Mouse (Mus musculus): Measurements from ENCODE around the gene Fgf12. TPM values are rescaled to one million over a fixed set of nuclear protein-coding genes. Genes with fewer than 3 reads are reported as not detected.
A peak's percentile ranks its signal among the peaks of the same experiment; 100 is the strongest.

Fgf12 gene
- polyA plus RNA-seq, 1 experiment from 2014 or later: 0.72 TPM

DNA sequence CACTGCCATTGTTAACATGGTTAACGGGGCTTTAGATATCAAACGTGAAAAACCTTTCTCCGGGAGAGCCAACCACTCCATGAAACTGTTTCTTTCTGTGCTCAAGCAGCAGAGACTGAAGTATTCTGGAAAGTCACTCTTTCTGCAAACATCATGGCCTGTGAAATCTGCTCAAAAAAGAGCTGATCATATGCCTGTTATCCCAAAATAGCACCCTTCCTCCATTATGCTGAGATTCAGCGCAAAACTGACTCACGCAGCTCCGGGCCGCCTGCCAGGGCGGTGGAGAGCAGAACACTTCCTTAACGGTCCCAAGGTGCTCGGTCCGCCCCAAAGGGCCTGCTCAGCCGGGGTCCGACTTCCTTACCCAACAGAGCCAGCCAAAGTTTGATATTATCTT is 156.8 kb downstream of the Fgf12 start:
- H3K4me2 ChIP-seq (replicated peaks): no peak overlapping the region
- H3K4me3 ChIP-seq (replicated peaks): no peak overlapping the region
- WGBS: 88% methylated on average over 13 of the region's 13 CpGs
- H3K4me1 ChIP-seq (replicated peaks): no peaks in the 10 kb centered on the region
- no peak overlapping the region for H3K9ac ChIP-seq
- no peak overlapping the region for H3K27ac ChIP-seq
- ATAC-seq: no peak
- H3K36me3 ChIP-seq: no peaks in the 10 kb centered on the region
- no peaks in the 10 kb centered on the region for H3K27me3 ChIP-seq (replicated peaks)
- H3K9me3 ChIP-seq: no peaks in the 10 kb centered on the region

GRCm38 (mm10) chr16:28593075-28593915 is 159.6 kb downstream of the Fgf12 start:
- H3K9ac ChIP-seq: no peak overlapping the region
- H3K36me3 ChIP-seq: no peaks in the 10 kb centered on the region
- H3K27me3 ChIP-seq (replicated peaks): no peaks in the 10 kb centered on the region
- peak; percentile 59; the same call in 1 of the 2 replicates for ATAC-seq
- 25% methylated on average over 26 of the region's 26 CpGs for WGBS
- H3K4me3 ChIP-seq (replicated peaks): peak overlapping the region; percentile 20; the same call in 1 of the 2 replicates
- no peaks in the 10 kb centered on the region for H3K9me3 ChIP-seq
- H3K27ac ChIP-seq: no peak overlapping the region
- H3K4me1 ChIP-seq (replicated peaks): no peaks in the 10 kb centered on the region
- H3K4me2 ChIP-seq (replicated peaks): peak overlapping the region; percentile 61

DNA sequence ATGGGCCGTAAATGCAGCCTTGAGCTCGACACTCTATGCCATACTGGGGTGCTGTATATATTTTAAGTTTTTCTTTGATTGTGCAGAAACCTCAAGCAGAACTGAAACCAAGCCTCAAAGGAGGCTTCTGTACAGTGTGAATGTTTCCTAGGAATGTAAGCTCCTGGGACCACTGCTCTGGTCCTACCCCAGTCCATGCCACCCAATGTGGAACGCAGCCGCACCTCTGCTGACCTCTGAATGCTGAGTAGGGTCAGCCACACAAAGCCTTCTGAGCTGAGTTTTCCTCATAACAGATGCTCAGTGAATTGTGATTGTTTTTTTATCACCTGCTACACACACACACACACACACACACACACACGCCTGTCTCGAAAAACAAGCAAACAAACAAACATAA is 160.4 kb downstream of the Fgf12 start:
- no peaks in the 10 kb centered on the region for H3K27me3 ChIP-seq (replicated peaks)
- H3K9me3 ChIP-seq: no peaks in the 10 kb centered on the region
- no peak overlapping the region for H3K4me3 ChIP-seq (replicated peaks)
- no peak overlapping the region for H3K27ac ChIP-seq
- 88% methylated on average over 6 of the region's 6 CpGs for WGBS
- H3K36me3 ChIP-seq: no peaks in the 10 kb centered on the region
- no peak for ATAC-seq
- no peak overlapping the region for H3K4me2 ChIP-seq (replicated peaks)
- H3K9ac ChIP-seq: no peak overlapping the region
- no peaks in the 10 kb centered on the region for H3K4me1 ChIP-seq (replicated peaks)

DNA sequence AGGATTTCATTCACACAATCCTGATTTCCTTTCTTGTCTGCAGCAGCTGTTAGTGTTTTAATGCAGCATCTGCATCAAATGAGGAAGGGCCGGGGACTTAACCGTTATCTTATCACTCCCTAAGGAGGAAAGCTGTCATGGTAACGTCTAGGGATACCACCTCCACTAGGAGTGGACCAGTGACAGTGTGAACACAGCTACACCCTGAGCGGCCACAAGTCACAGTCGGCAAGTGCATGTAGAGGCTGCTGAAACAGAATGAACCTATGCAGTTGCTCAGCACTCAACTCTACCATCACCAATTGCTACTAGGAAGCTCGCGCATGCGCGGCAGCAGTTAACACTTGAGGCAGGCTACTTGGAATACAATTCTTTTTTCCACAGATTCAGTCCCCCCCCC is 161.3 kb downstream of the Fgf12 start:
- Histone ChIP-seq H3K4me2 (replicated peaks) (no peak overlapping the region), H3K4me3 (replicated peaks) (no peak overlapping the region), H3K4me1 (replicated peaks) (no peaks in the 10 kb centered on the region), H3K27me3 (replicated peaks) (no peaks in the 10 kb centered on the region), H3K27ac (no peak overlapping the region), H3K36me3 (no peaks in the 10 kb centered on the region), H3K9me3 (no peaks in the 10 kb centered on the region), H3K9ac (no peak overlapping the region)
- no peak for ATAC-seq
- WGBS: 66% methylated on average over 9 of the region's 9 CpGs

GRCm38 (mm10) chr16:28572212-28572611 is 180.7 kb downstream of the Fgf12 start:
- no peak overlapping the region for H3K4me2 ChIP-seq (replicated peaks)
- no peaks in the 10 kb centered on the region for H3K36me3 ChIP-seq
- H3K4me1 ChIP-seq (replicated peaks): no peaks in the 10 kb centered on the region
- H3K4me3 ChIP-seq (replicated peaks): no peak overlapping the region
- no peak for ATAC-seq
- no peak overlapping the region for H3K27ac ChIP-seq
- H3K27me3 ChIP-seq (replicated peaks): no peaks in the 10 kb centered on the region
- no peaks in the 10 kb centered on the region for H3K9me3 ChIP-seq
- H3K9ac ChIP-seq: no peak overlapping the region
- 47% methylated on average over 3 of the region's 3 CpGs for WGBS

DNA sequence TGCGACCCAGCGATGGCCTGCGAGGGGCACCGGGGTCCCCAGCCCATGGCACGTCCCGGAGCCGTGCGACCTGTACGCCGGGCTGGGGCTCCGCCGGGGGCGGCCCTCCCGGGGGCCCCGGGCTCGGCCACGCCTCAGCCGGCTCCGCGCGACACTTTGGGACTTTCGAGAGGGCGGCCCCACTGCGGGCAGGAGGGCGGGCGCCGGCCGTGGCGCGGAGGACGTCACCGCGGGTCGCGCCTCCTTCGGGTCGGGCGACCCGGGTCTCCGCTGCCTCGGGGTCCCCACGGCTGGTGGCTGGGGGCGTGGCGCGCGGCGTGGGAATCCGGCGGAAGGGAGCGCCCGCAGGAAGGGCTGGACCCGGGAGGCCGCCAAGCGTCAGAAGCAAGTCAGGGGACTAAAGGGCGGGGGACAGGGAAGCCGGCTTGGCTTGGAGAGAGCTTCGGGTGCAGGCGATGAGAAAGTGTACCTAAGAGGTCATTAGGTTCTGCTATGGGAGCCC is 188.1 kb downstream of the Fgf12 start:
- WGBS: under 1% methylated on average over 58 of the region's 58 CpGs
- Histone ChIP-seq H3K9ac (no peak overlapping the region), H3K4me2 (replicated peaks) (peak overlapping the region; percentile 95), H3K4me1 (replicated peaks) (peaks cover 10% of the 10 kb centered on the region), H3K4me3 (replicated peaks) (peak overlapping the region; percentile 51), H3K27ac (no peak overlapping the region), H3K9me3 (no peaks in the 10 kb centered on the region), H3K36me3 (no peaks in the 10 kb centered on the region), H3K27me3 (replicated peaks) (peaks cover 18% of the 10 kb centered on the region)
- ATAC-seq: peak; percentile 61

- whole genome bisulfite sequencing: under 1% methylated on average over 45 of the region's 45 CpGs
- Histone ChIP-seq H3K4me3 (replicated peaks) (peak overlapping the region; percentile 51), H3K9me3 (no peaks in the 10 kb centered on the region), H3K27me3 (replicated peaks) (peaks cover 18% of the 10 kb centered on the region), H3K4me2 (replicated peaks) (peak overlapping the region; percentile 95), H3K36me3 (no peaks in the 10 kb centered on the region), H3K4me1 (replicated peaks) (peaks cover 10% of the 10 kb centered on the region), H3K9ac (no peak overlapping the region), H3K27ac (no peak overlapping the region)
- ATAC-seq: peak; percentile 56
These were observed 188.7 kb downstream of the Fgf12 start for GRCm38 (mm10) chr16:28564075-28564715.

GRCm38 (mm10) chr16:28562847-28563246 is 190.0 kb downstream of the Fgf12 start:
- no peak overlapping the region for H3K27ac ChIP-seq
- ATAC-seq: no peak
- H3K36me3 ChIP-seq: no peaks in the 10 kb centered on the region
- no peak overlapping the region for H3K9ac ChIP-seq
- H3K9me3 ChIP-seq: no peaks in the 10 kb centered on the region
- H3K27me3 ChIP-seq (replicated peaks): peaks cover 18% of the 10 kb centered on the region
- no peak overlapping the region for H3K4me2 ChIP-seq (replicated peaks)
- peaks cover 10% of the 10 kb centered on the region for H3K4me1 ChIP-seq (replicated peaks)
- H3K4me3 ChIP-seq (replicated peaks): no peak overlapping the region
- 77% methylated on average over 6 of the region's 6 CpGs for WGBS

- Histone ChIP-seq H3K4me3 (replicated peaks) (no peak overlapping the region), H3K4me2 (replicated peaks) (no peak overlapping the region), H3K27me3 (replicated peaks) (no peaks in the 10 kb centered on the region), H3K9me3 (no peaks in the 10 kb centered on the region), H3K4me1 (replicated peaks) (no peaks in the 10 kb centered on the region), H3K36me3 (no peaks in the 10 kb centered on the region), H3K27ac (no peak overlapping the region), H3K9ac (no peak overlapping the region)
- 74% methylated on average over 10 of the region's 10 CpGs for WGBS
- ATAC-seq: no peak
These were observed 197.6 kb downstream of the Fgf12 start for GRCm38 (mm10) chr16:28555219-28555618.

DNA sequence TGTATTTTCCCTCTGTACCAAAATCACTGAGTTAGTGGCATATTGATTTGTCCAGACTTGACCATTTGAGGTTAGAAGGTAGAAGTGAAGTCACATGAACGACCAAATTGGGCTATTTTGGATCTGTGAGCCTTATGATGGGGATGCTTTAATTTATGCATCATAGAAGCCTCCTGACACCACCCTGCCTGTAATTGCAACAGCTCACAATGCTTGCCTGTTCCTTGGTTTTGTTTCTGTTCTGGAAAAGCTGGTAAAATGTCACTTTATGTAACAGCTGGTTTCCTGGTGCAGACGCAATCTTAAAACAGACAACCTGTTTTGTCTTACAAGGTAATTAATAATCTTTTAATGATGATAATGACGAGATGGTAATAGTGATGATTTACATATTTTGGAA is 213.4 kb downstream of the Fgf12 start:
- 62% methylated on average over 3 of the region's 3 CpGs for WGBS
- Histone ChIP-seq H3K4me3 (replicated peaks) (no peak overlapping the region), H3K9ac (no peak overlapping the region), H3K4me2 (replicated peaks) (no peak overlapping the region), H3K9me3 (no peaks in the 10 kb centered on the region), H3K36me3 (no peaks in the 10 kb centered on the region), H3K4me1 (replicated peaks) (no peaks in the 10 kb centered on the region), H3K27ac (no peak overlapping the region), H3K27me3 (replicated peaks) (no peaks in the 10 kb centered on the region)
- ATAC-seq: no peak

- peak overlapping the region; percentile 47 for H3K4me2 ChIP-seq (replicated peaks)
- 23% methylated on average over 21 of the region's 21 CpGs for WGBS
- no peak overlapping the region for H3K9ac ChIP-seq
- peak overlapping the region; percentile 15 for H3K4me3 ChIP-seq (replicated peaks)
- no peak overlapping the region for H3K27ac ChIP-seq
- peak; percentile 88 for ATAC-seq
- no peaks in the 10 kb centered on the region for H3K9me3 ChIP-seq
- H3K27me3 ChIP-seq (replicated peaks): no peaks in the 10 kb centered on the region
- H3K36me3 ChIP-seq: no peaks in the 10 kb centered on the region
- H3K4me1 ChIP-seq (replicated peaks): no peaks in the 10 kb centered on the region
These were observed 235.0 kb downstream of the Fgf12 start for GRCm38 (mm10) chr16:28517596-28518524.

DNA sequence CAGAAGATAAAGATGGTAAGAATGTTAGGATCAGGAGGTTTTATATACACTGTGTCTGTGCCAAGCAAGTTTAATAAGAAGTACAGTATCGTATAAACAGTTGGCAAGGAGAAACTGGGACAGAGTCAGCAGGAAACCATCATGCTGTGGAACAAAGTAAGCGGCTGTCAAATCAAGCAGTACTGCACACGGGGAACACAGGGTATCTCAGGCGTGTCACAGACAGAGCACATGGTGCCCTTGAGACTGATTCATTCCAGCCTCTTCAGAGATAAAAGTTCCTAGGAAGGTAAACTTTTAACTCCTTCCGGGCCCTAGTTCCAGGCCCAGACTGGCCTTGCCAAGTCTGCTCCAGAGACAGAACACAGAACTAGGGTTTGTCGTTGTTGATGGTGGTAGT is 240.4 kb downstream of the Fgf12 start:
- H3K36me3 ChIP-seq: no peaks in the 10 kb centered on the region
- H3K27me3 ChIP-seq (replicated peaks): no peaks in the 10 kb centered on the region
- H3K4me3 ChIP-seq (replicated peaks): no peak overlapping the region
- no peak overlapping the region for H3K9ac ChIP-seq
- H3K4me1 ChIP-seq (replicated peaks): no peaks in the 10 kb centered on the region
- no peaks in the 10 kb centered on the region for H3K9me3 ChIP-seq
- no peak overlapping the region for H3K4me2 ChIP-seq (replicated peaks)
- 28% methylated on average over 6 of the region's 6 CpGs for WGBS
- no peak overlapping the region for H3K27ac ChIP-seq
- ATAC-seq: no peak

Measured in intestine, embryonic 15.5 days (tissue).